Mouse (Mus musculus): ENCODE measurements around the gene Klf5. TPM values are rescaled to one million over a fixed set of nuclear protein-coding genes. Genes with fewer than 3 reads are reported as not detected.

The Klf5 gene
- polyA plus RNA-seq (2016; fragmentation: Nextera tagmentation; extraction: Ambion mirVana), result 2.0 and 2.1 TPM in 2 replicates

GRCm38 (mm10) chr14:99298385-99299021, at the start of gene Klf5:
TSS of gene Klf5 (plus strand) at chr14:99298691.
- WGBS, result under 1% methylated on average over 42 of the region's 67 CpGs
- Histone ChIP-seq H3K4me1 (peaks cover 10% of the 10 kb centered on the region), H3K9ac (peak within 1 kb of the TSS; percentile 65), H3K4me2 (peak within 1 kb of the TSS; percentile 96), H3K36me3 (replicated peaks) (no peaks in the 10 kb centered on the region), H3K4me3 (replicated peaks) (peak within 1 kb of the TSS; percentile 70), H3K27me3 (peaks cover 38% of the 10 kb centered on the region), H3K9me3 (no peaks in the 10 kb centered on the region), H3K27ac (no peak within 1 kb of the TSS)
- peak; percentile 99 for ATAC-seq (ENCODE audit: low FRiP score)

GRCm38 (mm10) chr14:99262026-99262425, 36.5 kb upstream of the Klf5 start:
- Histone ChIP-seq H3K36me3 (replicated peaks) (no peaks in the 10 kb centered on the region), H3K4me1 (no peaks in the 10 kb centered on the region), H3K27me3 (no peaks in the 10 kb centered on the region), H3K4me2 (no peak overlapping the region), H3K9ac (no peak overlapping the region), H3K27ac (no peak overlapping the region), H3K9me3 (no peaks in the 10 kb centered on the region), H3K4me3 (replicated peaks) (no peak overlapping the region)
- 93% methylated on average over 12 of the region's 12 CpGs for WGBS
- ATAC-seq (ENCODE audit: low FRiP score), result no peak

GRCm38 (mm10) chr14:99263816-99264215, 34.7 kb upstream of the Klf5 start:
- Histone ChIP-seq H3K27me3 (no peaks in the 10 kb centered on the region), H3K4me3 (replicated peaks) (no peak overlapping the region), H3K9ac (no peak overlapping the region), H3K4me1 (no peaks in the 10 kb centered on the region), H3K9me3 (no peaks in the 10 kb centered on the region), H3K36me3 (replicated peaks) (no peaks in the 10 kb centered on the region), H3K4me2 (no peak overlapping the region), H3K27ac (no peak overlapping the region)
- WGBS, result 95% methylated on average over 6 of the region's 6 CpGs
- ATAC-seq (ENCODE audit: low FRiP score), result no peak

- WGBS, result 94% methylated on average over 14 of the region's 14 CpGs
- Histone ChIP-seq H3K4me3 (replicated peaks) (no peak overlapping the region), H3K4me2 (no peak overlapping the region), H3K9ac (no peak overlapping the region), H3K4me1 (no peaks in the 10 kb centered on the region), H3K9me3 (no peaks in the 10 kb centered on the region), H3K27me3 (no peaks in the 10 kb centered on the region), H3K27ac (no peak overlapping the region), H3K36me3 (replicated peaks) (no peaks in the 10 kb centered on the region)
- no peak for ATAC-seq (ENCODE audit: low FRiP score)
These were observed 32.7 kb upstream of the Klf5 start for GRCm38 (mm10) chr14:99265791-99266190.

GRCm38 (mm10) chr14:99266749-99267148, 31.7 kb upstream of the Klf5 start:
- Histone ChIP-seq H3K27me3 (no peaks in the 10 kb centered on the region), H3K36me3 (replicated peaks) (no peaks in the 10 kb centered on the region), H3K9ac (no peak overlapping the region), H3K4me3 (replicated peaks) (no peak overlapping the region), H3K9me3 (no peaks in the 10 kb centered on the region), H3K4me2 (no peak overlapping the region), H3K4me1 (no peaks in the 10 kb centered on the region), H3K27ac (no peak overlapping the region)
- 46% methylated on average over 5 of the region's 5 CpGs for WGBS
- no peak for ATAC-seq (ENCODE audit: low FRiP score)

- Histone ChIP-seq H3K9ac (no peak overlapping the region), H3K9me3 (no peaks in the 10 kb centered on the region), H3K4me1 (peaks cover 10% of the 10 kb centered on the region), H3K4me2 (no peak overlapping the region), H3K36me3 (replicated peaks) (no peaks in the 10 kb centered on the region), H3K27ac (no peak overlapping the region), H3K27me3 (no peaks in the 10 kb centered on the region), H3K4me3 (replicated peaks) (no peak overlapping the region)
- 74% methylated on average over 2 of the region's 2 CpGs for WGBS
- ATAC-seq (ENCODE audit: low FRiP score), result no peak
These were observed 24.4 kb upstream of the Klf5 start for GRCm38 (mm10) chr14:99274056-99274455.

- ATAC-seq (ENCODE audit: low FRiP score), result no peak
- Histone ChIP-seq H3K27ac (no peak overlapping the region), H3K27me3 (no peaks in the 10 kb centered on the region), H3K9me3 (no peaks in the 10 kb centered on the region), H3K4me1 (peaks cover 10% of the 10 kb centered on the region), H3K4me3 (replicated peaks) (no peak overlapping the region), H3K36me3 (replicated peaks) (no peaks in the 10 kb centered on the region), H3K9ac (no peak overlapping the region), H3K4me2 (no peak overlapping the region)
- WGBS, result 67% methylated on average over 4 of the region's 4 CpGs
These were observed 22.7 kb upstream of the Klf5 start for GRCm38 (mm10) chr14:99275827-99276226.

- ATAC-seq (ENCODE audit: low FRiP score), result no peak
- WGBS, result 8% methylated on average over 9 of the region's 9 CpGs
- peaks cover 10% of the 10 kb centered on the region for H3K4me1 ChIP-seq
- no peak overlapping the region for H3K4me2 ChIP-seq
- H3K9me3 ChIP-seq, result no peaks in the 10 kb centered on the region
- no peak overlapping the region for H3K9ac ChIP-seq
- no peak overlapping the region for H3K27ac ChIP-seq
- H3K36me3 ChIP-seq (replicated peaks), result no peaks in the 10 kb centered on the region
- no peak overlapping the region for H3K4me3 ChIP-seq (replicated peaks)
- H3K27me3 ChIP-seq, result no peaks in the 10 kb centered on the region
These were observed 20.2 kb upstream of the Klf5 start for GRCm38 (mm10) chr14:99278312-99278711.

GRCm38 (mm10) chr14:99278763-99279486, 19.6 kb upstream of the Klf5 start:
- Histone ChIP-seq H3K27me3 (no peaks in the 10 kb centered on the region), H3K9ac (no peak overlapping the region), H3K4me3 (replicated peaks) (no peak overlapping the region), H3K9me3 (no peaks in the 10 kb centered on the region), H3K4me1 (peaks cover 10% of the 10 kb centered on the region), H3K36me3 (replicated peaks) (no peaks in the 10 kb centered on the region), H3K27ac (no peak overlapping the region), H3K4me2 (no peak overlapping the region)
- ATAC-seq (ENCODE audit: low FRiP score), result no peak
- 51% methylated on average over 12 of the region's 12 CpGs for WGBS

GRCm38 (mm10) chr14:99280399-99280798, 18.1 kb upstream of the Klf5 start:
- no peak overlapping the region for H3K9ac ChIP-seq
- H3K4me1 ChIP-seq, result peaks cover 10% of the 10 kb centered on the region
- no peak overlapping the region for H3K4me3 ChIP-seq (replicated peaks)
- 87% methylated on average over 5 of the region's 5 CpGs for WGBS
- no peaks in the 10 kb centered on the region for H3K36me3 ChIP-seq (replicated peaks)
- no peak overlapping the region for H3K27ac ChIP-seq
- no peak overlapping the region for H3K4me2 ChIP-seq
- no peak for ATAC-seq (ENCODE audit: low FRiP score)
- no peaks in the 10 kb centered on the region for H3K9me3 ChIP-seq
- H3K27me3 ChIP-seq, result no peaks in the 10 kb centered on the region

- no peak overlapping the region for H3K4me2 ChIP-seq
- no peak overlapping the region for H3K4me3 ChIP-seq (replicated peaks)
- H3K4me1 ChIP-seq, result peaks cover 10% of the 10 kb centered on the region
- H3K36me3 ChIP-seq (replicated peaks), result no peaks in the 10 kb centered on the region
- no peak overlapping the region for H3K9ac ChIP-seq
- 90% methylated on average over 5 of the region's 5 CpGs for WGBS
- no peaks in the 10 kb centered on the region for H3K9me3 ChIP-seq
- no peak overlapping the region for H3K27ac ChIP-seq
- H3K27me3 ChIP-seq, result no peaks in the 10 kb centered on the region
- no peak for ATAC-seq (ENCODE audit: low FRiP score)
These were observed 17.6 kb upstream of the Klf5 start for GRCm38 (mm10) chr14:99280825-99281433.

GRCm38 (mm10) chr14:99285486-99285885, 13.0 kb upstream of the Klf5 start:
- WGBS, result 90% methylated on average over 4 of the region's 4 CpGs

More at GRCm38 (mm10) chr14:99285486-99285885, 13.0 kb upstream of the Klf5 start:
- Histone ChIP-seq H3K4me3 (replicated peaks) (no peak overlapping the region), H3K9ac (no peak overlapping the region), H3K27me3 (no peaks in the 10 kb centered on the region), H3K27ac (no peak overlapping the region), H3K36me3 (replicated peaks) (no peaks in the 10 kb centered on the region), H3K4me1 (no peaks in the 10 kb centered on the region), H3K4me2 (no peak overlapping the region), H3K9me3 (no peaks in the 10 kb centered on the region)
- no peak for ATAC-seq (ENCODE audit: low FRiP score)

All from forebrain, embryonic 12.5 days (tissue).